Mouse (Mus musculus): ENCODE results near the gene Slc25a33. TPM values are rescaled to one million over a fixed set of nuclear protein-coding genes. Genes with fewer than 3 reads are reported as not detected.
"Not testable (repeated sequence)": the region's sequence is repeated elsewhere in the genome, so short reads cannot be mapped to it uniquely, and the experiment has no call there.

Gene Slc25a33
- polyA plus RNA-seq, 1 experiment: 7.2 TPM

DNA sequence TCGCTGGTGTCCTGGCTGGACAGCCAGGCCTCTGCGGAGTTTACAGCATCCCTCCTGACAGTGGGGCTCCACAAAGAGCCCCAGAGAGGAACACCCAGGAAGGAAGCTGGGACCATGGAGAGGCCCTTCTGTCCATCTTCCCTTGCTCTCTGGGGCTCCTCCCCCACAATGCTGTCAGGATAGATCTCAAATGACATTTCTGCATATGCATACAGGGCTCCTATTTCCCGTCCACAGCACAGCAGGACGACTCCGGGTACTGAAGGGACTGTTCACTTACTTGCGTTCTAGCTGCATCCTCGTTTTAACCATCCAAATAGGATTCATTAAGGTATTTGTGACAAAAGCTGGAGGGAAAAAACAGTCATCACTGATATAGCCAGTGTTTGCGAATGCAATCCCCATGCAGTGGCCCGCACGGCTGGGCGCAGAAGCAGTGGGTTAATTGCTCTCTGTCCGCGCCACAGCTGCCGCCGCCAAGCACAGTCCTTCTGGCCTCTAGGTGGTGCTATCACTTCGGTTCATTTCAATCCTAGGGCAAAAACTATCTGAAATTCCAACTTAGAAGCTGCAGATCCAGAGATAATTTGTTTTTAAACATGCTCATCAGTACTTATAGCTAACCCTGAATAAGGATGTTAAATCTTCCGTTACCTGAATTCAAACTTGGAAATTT, 21.8 kb downstream of the Slc25a33 start:
- H3K27ac ChIP-seq (ENCODE audit: control insufficient read depth, insufficient read depth, low read length): no peak overlapping the region
- no peak overlapping the region for H3K4me3 ChIP-seq (ENCODE audit: control insufficient read depth, insufficient read depth, low read length)
- TF ChIP-seq POLR2A (IDR thresholded peaks at IDR 0.05; ENCODE audit: control insufficient read depth, extremely low read depth, insufficient read depth, low read length, poor library complexity): no peak
- TF ChIP-seq CTCF (IDR thresholded peaks at IDR 0.05; ENCODE audit: borderline replicate concordance, control insufficient read depth, extremely low read depth, insufficient read depth, low read length, poor library complexity): peak; percentile 63; the same call in 1 of the 2 replicates
- no peaks in the 10 kb centered on the region for H3K27me3 ChIP-seq (ENCODE audit: control insufficient read depth, insufficient read depth, low read length)
- H3K4me1 ChIP-seq (replicated peaks; ENCODE audit: control insufficient read depth, insufficient read depth, low read length): no peaks in the 10 kb centered on the region
- 62% methylated on average over 17 of the region's 17 CpGs for WGBS
- DNase-seq: peak; percentile 41
- no peaks in the 10 kb centered on the region for H3K36me3 ChIP-seq (ENCODE audit: control insufficient read depth, insufficient read depth, low read length)

GRCm38 (mm10) chr4:149750671-149751070, 23.4 kb downstream of the Slc25a33 start:
- Histone ChIP-seq H3K36me3 (ENCODE audit: control insufficient read depth, insufficient read depth, low read length) (no peaks in the 10 kb centered on the region), H3K4me3 (ENCODE audit: control insufficient read depth, insufficient read depth, low read length) (no peak overlapping the region), H3K4me1 (replicated peaks; ENCODE audit: control insufficient read depth, insufficient read depth, low read length) (no peaks in the 10 kb centered on the region), H3K27ac (ENCODE audit: control insufficient read depth, insufficient read depth, low read length) (no peak overlapping the region), H3K27me3 (ENCODE audit: control insufficient read depth, insufficient read depth, low read length) (no peaks in the 10 kb centered on the region)
- WGBS: 78% methylated on average over 5 of the region's 5 CpGs
- DNase-seq: no peak
- TF ChIP-seq CTCF (IDR thresholded peaks at IDR 0.05; ENCODE audit: borderline replicate concordance, control insufficient read depth, extremely low read depth, insufficient read depth, low read length, poor library complexity) (no peak), POLR2A (IDR thresholded peaks at IDR 0.05; ENCODE audit: control insufficient read depth, extremely low read depth, insufficient read depth, low read length, poor library complexity) (no peak)

GRCm38 (mm10) chr4:149749663-149750015, 24.4 kb downstream of the Slc25a33 start:
- not testable (repeated sequence) for H3K27me3 ChIP-seq (ENCODE audit: control insufficient read depth, insufficient read depth, low read length); DNase-seq; H3K4me1 ChIP-seq (replicated peaks; ENCODE audit: control insufficient read depth, insufficient read depth, low read length); H3K27ac ChIP-seq (ENCODE audit: control insufficient read depth, insufficient read depth, low read length); H3K4me3 ChIP-seq (ENCODE audit: control insufficient read depth, insufficient read depth, low read length); H3K36me3 ChIP-seq (ENCODE audit: control insufficient read depth, insufficient read depth, low read length)
- 97% methylated on average over 3 of the region's 3 CpGs for WGBS

- 98% methylated on average over 18 of the region's 18 CpGs for WGBS
- no peaks in the 10 kb centered on the region for H3K36me3 ChIP-seq (ENCODE audit: control insufficient read depth, insufficient read depth, low read length)
- no peak overlapping the region for H3K27ac ChIP-seq (ENCODE audit: control insufficient read depth, insufficient read depth, low read length)
- H3K4me3 ChIP-seq (ENCODE audit: control insufficient read depth, insufficient read depth, low read length): no peak overlapping the region
- H3K4me1 ChIP-seq (replicated peaks; ENCODE audit: control insufficient read depth, insufficient read depth, low read length): no peaks in the 10 kb centered on the region
- no peak for DNase-seq
- TF ChIP-seq POLR2A (IDR thresholded peaks at IDR 0.05; ENCODE audit: control insufficient read depth, extremely low read depth, insufficient read depth, low read length, poor library complexity) (no peak), CTCF (IDR thresholded peaks at IDR 0.05; ENCODE audit: borderline replicate concordance, control insufficient read depth, extremely low read depth, insufficient read depth, low read length, poor library complexity) (no peak)
- H3K27me3 ChIP-seq (ENCODE audit: control insufficient read depth, insufficient read depth, low read length): no peaks in the 10 kb centered on the region
Observed at GRCm38 (mm10) chr4:149749003-149749662, 24.9 kb downstream of the Slc25a33 start.

GRCm38 (mm10) chr4:149744119-149744518, 30.0 kb downstream of the Slc25a33 start:
- Histone ChIP-seq H3K27me3 (ENCODE audit: control insufficient read depth, insufficient read depth, low read length) (no peaks in the 10 kb centered on the region), H3K4me1 (replicated peaks; ENCODE audit: control insufficient read depth, insufficient read depth, low read length) (peaks cover 8% of the 10 kb centered on the region; the same call in 1 of the 2 replicates), H3K27ac (ENCODE audit: control insufficient read depth, insufficient read depth, low read length) (no peak overlapping the region), H3K36me3 (ENCODE audit: control insufficient read depth, insufficient read depth, low read length) (no peaks in the 10 kb centered on the region), H3K4me3 (ENCODE audit: control insufficient read depth, insufficient read depth, low read length) (no peak overlapping the region)
- no peak for DNase-seq
- 91% methylated on average over 7 of the region's 7 CpGs for WGBS
- TF ChIP-seq CTCF (IDR thresholded peaks at IDR 0.05; ENCODE audit: borderline replicate concordance, control insufficient read depth, extremely low read depth, insufficient read depth, low read length, poor library complexity): no peak
- TF ChIP-seq POLR2A (IDR thresholded peaks at IDR 0.05; ENCODE audit: control insufficient read depth, extremely low read depth, insufficient read depth, low read length, poor library complexity): no peak

- H3K4me3 ChIP-seq (ENCODE audit: control insufficient read depth, insufficient read depth, low read length): no peak overlapping the region
- 80% methylated on average over 14 of the region's 14 CpGs for WGBS
- H3K27me3 ChIP-seq (ENCODE audit: control insufficient read depth, insufficient read depth, low read length): no peaks in the 10 kb centered on the region
- no peak for DNase-seq
- TF ChIP-seq CTCF (IDR thresholded peaks at IDR 0.05; ENCODE audit: borderline replicate concordance, control insufficient read depth, extremely low read depth, insufficient read depth, low read length, poor library complexity) (no peak), POLR2A (IDR thresholded peaks at IDR 0.05; ENCODE audit: control insufficient read depth, extremely low read depth, insufficient read depth, low read length, poor library complexity) (no peak)
- H3K27ac ChIP-seq (ENCODE audit: control insufficient read depth, insufficient read depth, low read length): no peak overlapping the region
- peaks cover 13% of the 10 kb centered on the region for H3K4me1 ChIP-seq (replicated peaks; ENCODE audit: control insufficient read depth, insufficient read depth, low read length)
- H3K36me3 ChIP-seq (ENCODE audit: control insufficient read depth, insufficient read depth, low read length): no peaks in the 10 kb centered on the region
Observed at GRCm38 (mm10) chr4:149742011-149742530, 32.0 kb downstream of the Slc25a33 start.

All from thymus, adult 2 months (tissue).